Mouse (Mus musculus) liver, embryonic 14.5 days (tissue): ENCODE measurements at regions not wholly inside any gene's neighbourhood (a gene's known extent, or its start where the extent isn't known, plus 50 kb on each side); places are given as distances from the start of the nearest gene placed in this dataset.

Experiments used
- CTCF ChIP-seq: IDR thresholded peaks from 2 replicates; pipeline ENCODE4 v1.5.1; 2016; ENCODE audit warnings: antibody characterized with exemption, low read depth, control low read depth
- EP300 ChIP-seq: IDR thresholded peaks from 2 replicates; pipeline ENCODE4 v1.6.1; 2016; ENCODE audit warnings: antibody characterized with exemption, low read depth

- TF ChIP-seq CTCF (no peak), EP300 (no peak)
These were observed 143.0 kb upstream of the Rtl1 start for GRCm38 (mm10) chr12:109743036-109743650.
